Mouse (Mus musculus): ENCODE data around the gene Pzp.

The Pzp gene

GRCm38 (mm10) chr6:128526601-128527000, at the start of gene Pzp:
Gene Pzp (minus strand): TSS chr6:128526720.
- DNase-seq (ENCODE audit: low spot score), result no peak

- DNase-seq (ENCODE audit: low spot score), result no peak
Measured at GRCm38 (mm10) chr6:128566589-128566988, 40.1 kb upstream of the Pzp start.

GRCm38 (mm10) chr6:128554049-128554448, 27.5 kb upstream of the Pzp start:
- no peak for DNase-seq (ENCODE audit: low spot score)

GRCm38 (mm10) chr6:128549463-128550452, 23.2 kb upstream of the Pzp start:
- DNase-seq (ENCODE audit: low spot score), result no peak

- no peak for DNase-seq (ENCODE audit: low spot score)
Measured at GRCm38 (mm10) chr6:128548532-128548931, 22.0 kb upstream of the Pzp start.

- no peak for DNase-seq (ENCODE audit: low spot score)
Measured at GRCm38 (mm10) chr6:128545402-128545801, 18.9 kb upstream of the Pzp start.

- no peak for DNase-seq (ENCODE audit: low spot score)
Measured at GRCm38 (mm10) chr6:128543226-128543625, 16.7 kb upstream of the Pzp start.

GRCm38 (mm10) chr6:128535250-128535649, 8.7 kb upstream of the Pzp start:
- no peak for DNase-seq (ENCODE audit: low spot score)

GRCm38 (mm10) chr6:128533296-128533695, 6.8 kb upstream of the Pzp start:
- DNase-seq (ENCODE audit: low spot score), result no peak

GRCm38 (mm10) chr6:128532701-128533100, 6.2 kb upstream of the Pzp start:
- DNase-seq (ENCODE audit: low spot score), result no peak

- DNase-seq (ENCODE audit: low spot score), result no peak
Measured at GRCm38 (mm10) chr6:128528491-128528890, 2.0 kb upstream of the Pzp start.

GRCm38 (mm10) chr6:128527110-128527509, 590 bp upstream of the Pzp start:
- no peak for DNase-seq (ENCODE audit: low spot score)

- no peak for DNase-seq (ENCODE audit: low spot score)
Measured at GRCm38 (mm10) chr6:128525801-128526200, 719 bp downstream of the Pzp start.

GRCm38 (mm10) chr6:128523360-128523759, 3.2 kb downstream of the Pzp start:
- no peak for DNase-seq (ENCODE audit: low spot score)

GRCm38 (mm10) chr6:128519159-128519558, 7.4 kb downstream of the Pzp start:
- DNase-seq (ENCODE audit: low spot score), result no peak

- no peak for DNase-seq (ENCODE audit: low spot score)
Measured at GRCm38 (mm10) chr6:128505676-128506236, 20.8 kb downstream of the Pzp start.

GRCm38 (mm10) chr6:128504743-128505142, 21.8 kb downstream of the Pzp start:
- DNase-seq (ENCODE audit: low spot score), result no peak

- no peak for DNase-seq (ENCODE audit: low spot score)
Measured at GRCm38 (mm10) chr6:128495346-128495745, 31.2 kb downstream of the Pzp start.

GRCm38 (mm10) chr6:128494646-128495331, 31.7 kb downstream of the Pzp start:
- DNase-seq (ENCODE audit: low spot score), result no peak

GRCm38 (mm10) chr6:128491916-128492315, 34.6 kb downstream of the Pzp start:
- DNase-seq (ENCODE audit: low spot score), result no peak

GRCm38 (mm10) chr6:128490141-128490540, 36.4 kb downstream of the Pzp start:
- no peak for DNase-seq (ENCODE audit: low spot score)

GRCm38 (mm10) chr6:128487736-128488135, 38.8 kb downstream of the Pzp start:
- no peak for DNase-seq (ENCODE audit: low spot score)

Data from testis, postnatal 10 days (tissue).